Mouse (Mus musculus) cerebellum, adult 18-20 months (tissue): ENCODE measurements around the gene Siah1a.

ENCODE experiments used
- DNase-seq, 2 experiments: peaks; one replicate each; pipeline ENCODE4 v3.0.0; 2021

The Siah1a gene

GRCm38 (mm10) chr8:86745221-86745934 lies at the start of gene Siah1a, which contains the start of gene Gm10638:
Siah1a (minus strand) TSS chr8:86745934.
Gm10638 (plus strand) TSS chr8:86745699.
- peak; percentile 67 to 75 for DNase-seq

GRCm38 (mm10) chr8:86794716-86795115 lies 49.0 kb upstream of the Siah1a start:
- no peak for DNase-seq

- no peak for DNase-seq
Measured at GRCm38 (mm10) chr8:86791542-86791941, 45.8 kb upstream of the Siah1a start.

- DNase-seq: no peak
Measured at GRCm38 (mm10) chr8:86789576-86789975, 43.8 kb upstream of the Siah1a start.

- no peak for DNase-seq
Measured at GRCm38 (mm10) chr8:86787891-86788420, 42.2 kb upstream of the Siah1a start.

- DNase-seq: no peak
Measured at GRCm38 (mm10) chr8:86786498-86786897, 40.8 kb upstream of the Siah1a start.

GRCm38 (mm10) chr8:86781094-86781493 lies 35.4 kb upstream of the Siah1a start:
- DNase-seq: no peak

- no peak for DNase-seq
Measured at GRCm38 (mm10) chr8:86779207-86779606, 33.5 kb upstream of the Siah1a start.

- no peak for DNase-seq
Measured at GRCm38 (mm10) chr8:86769945-86770715, 24.4 kb upstream of the Siah1a start.

GRCm38 (mm10) chr8:86768499-86768898 lies 22.8 kb upstream of the Siah1a start:
- DNase-seq: peak; percentile 7 to 8

GRCm38 (mm10) chr8:86766548-86767211 lies 20.9 kb upstream of the Siah1a start:
- DNase-seq: no peak

- DNase-seq: no peak
Measured at GRCm38 (mm10) chr8:86765669-86766068, 19.9 kb upstream of the Siah1a start.

- DNase-seq: no peak
Measured at GRCm38 (mm10) chr8:86765155-86765554, 19.4 kb upstream of the Siah1a start.

GRCm38 (mm10) chr8:86762806-86763205 lies 17.1 kb upstream of the Siah1a start:
- DNase-seq: no peak

GRCm38 (mm10) chr8:86760746-86761145 lies 15.0 kb upstream of the Siah1a start:
- DNase-seq: no peak

- DNase-seq: no peak
Measured at GRCm38 (mm10) chr8:86759090-86759491, 13.4 kb upstream of the Siah1a start.

- DNase-seq: no peak
Measured at GRCm38 (mm10) chr8:86758651-86759050, 12.9 kb upstream of the Siah1a start.

- peak; percentile 33 to 37 for DNase-seq
Measured at GRCm38 (mm10) chr8:86756948-86757733, 11.4 kb upstream of the Siah1a start.

GRCm38 (mm10) chr8:86749842-86750241 lies 4.1 kb upstream of the Siah1a start:
- DNase-seq: no peak

GRCm38 (mm10) chr8:86746511-86746910 lies 777 bp upstream of the Siah1a start:
- DNase-seq: peak; percentile 33 to 47

GRCm38 (mm10) chr8:86745935-86746441 lies 254 bp upstream of the Siah1a start:
- DNase-seq: peak; percentile 91 to 99
